Mouse (Mus musculus): ENCODE data around the gene Ptprg.

DNA sequence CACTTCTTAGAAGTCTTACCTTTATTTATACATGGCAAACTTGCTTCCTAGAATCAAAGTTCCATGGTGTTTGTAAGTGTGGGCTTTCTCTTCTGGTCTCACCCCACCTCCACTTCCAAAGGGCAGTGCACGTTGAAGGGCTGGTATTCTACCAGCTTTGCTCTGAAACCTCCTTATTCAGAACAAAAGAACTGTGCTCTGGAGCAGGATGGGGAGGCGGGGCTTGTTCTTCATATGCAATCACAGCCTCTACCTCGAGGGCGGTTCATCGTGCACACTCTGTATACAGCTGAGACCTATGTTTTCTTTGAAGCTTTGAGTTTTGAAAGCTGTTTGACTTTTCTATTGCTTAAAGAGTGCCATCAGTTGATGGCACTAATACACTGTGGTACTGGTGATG is 412.5 kb downstream of the Ptprg start:
- TF ChIP-seq CTCF (IDR thresholded peaks at IDR 0.05; ENCODE audit: extremely low read depth, insufficient read length, insufficient replicate concordance, low read depth, low read length), result no peak
- no peak for TF ChIP-seq POLR2A (IDR thresholded peaks at IDR 0.05; ENCODE audit: low read depth, low read length)

Data from small intestine, adult 2 months (tissue).